Mouse (Mus musculus) liver, embryonic 16.5 days (tissue): ENCODE data around the gene Yes1. TPM values are rescaled to one million over a fixed set of nuclear protein-coding genes. Genes with fewer than 3 reads are reported as not detected.

ENCODE experiments used
- ATAC-seq: fragments of 200-750 bp; cut with Nextera tagmentation; 2 replicates; pipeline ENCODE4 v1.8.0; 2017; ENCODE audit warnings: low read depth, mild to moderate bottlenecking, moderate number of reproducible peaks, moderate library complexity
- H3K27ac ChIP-seq: fragments of 300-500 bp; sonication (generic); 2 replicates; pipeline ENCODE4 v1.5.1; 2014; ENCODE audit warnings: mild to moderate bottlenecking, low read length
- H3K27me3 ChIP-seq: fragments of 300-500 bp; sonication (generic); 2 replicates; pipeline ENCODE4 v1.6.1; 2014; ENCODE audit warnings: low read depth, low read length, mixed read lengths; ENCODE audit not compliant: control insufficient read depth, insufficient read depth
- H3K36me3 ChIP-seq: fragments of 300-500 bp; sonication (generic); 2 replicates; pipeline ENCODE4 v1.6.1; 2014; ENCODE audit warnings: mild to moderate bottlenecking; ENCODE audit not compliant: control insufficient read depth, insufficient read depth
- H3K4me1 ChIP-seq: fragments of 300-500 bp; sonication (generic); 2 replicates; pipeline ENCODE4 v1.6.1; 2014; ENCODE audit warnings: low read depth, low read length, mixed read lengths; ENCODE audit not compliant: control insufficient read depth
- H3K4me2 ChIP-seq: fragments of 300-500 bp; sonication (generic); 2 replicates; pipeline ENCODE4 v1.6.1; 2014; ENCODE audit warnings: low read depth, low read length, mixed read lengths
- H3K4me3 ChIP-seq: fragments of 300-500 bp; sonication (generic); 2 replicates; pipeline ENCODE4 v1.5.1; 2014; ENCODE audit warnings: low read depth, mild to moderate bottlenecking, low read length
- H3K9ac ChIP-seq: fragments of 300-500 bp; sonication (generic); 2 replicates; pipeline ENCODE4 v1.6.1; 2014; ENCODE audit warnings: low read depth, low read length
- H3K9me3 ChIP-seq: fragments of 300-500 bp; sonication (generic); replicated peaks from 2 replicates; pipeline ENCODE4 v1.6.1; 2016; ENCODE audit warnings: low read length; ENCODE audit not compliant: control insufficient read depth
- WGBS: fragments of 180-500 bp; shearing (Covaris S2); extraction: QIAGEN DNeasy Blood & Tissue Kit; methylation state at CpG from one replicate; pipeline ENCODE4 v1.1.7; 2014; ENCODE audit not compliant: insufficient replicate concordance; 5-methylcytosine and 5-hydroxymethylcytosine counted together
- polyA plus RNA-seq: library from polyadenylated mRNA; unstranded; fragments of >200 nt; fragmentation: Nextera tagmentation; extraction: Ambion mirVana; gene quantifications from 2 replicates; pipeline ENCODE4 v1.2.1, GENCODE M21; 2015

Yes1 gene
- polyA plus RNA-seq, 1 experiment from 2014 or later = 5.8 TPM

GRCm38 (mm10) chr5:32657386-32657785 lies 46.4 kb downstream of the Yes1 start:
- Histone ChIP-seq H3K9me3 (no peaks in the 10 kb centered on the region), H3K9ac (no peak overlapping the region), H3K27ac (no peak overlapping the region), H3K4me3 (no peak overlapping the region), H3K4me2 (no peak overlapping the region), H3K4me1 (no peaks in the 10 kb centered on the region), H3K27me3 (no peaks in the 10 kb centered on the region), H3K36me3 (no peaks in the 10 kb centered on the region)
- WGBS = 51% methylated on average over 1 of the region's 1 CpGs
- no peak for ATAC-seq

- ATAC-seq = no peak
- Histone ChIP-seq H3K4me2 (no peak overlapping the region), H3K27ac (no peak overlapping the region), H3K4me3 (no peak overlapping the region), H3K27me3 (no peaks in the 10 kb centered on the region), H3K9me3 (no peaks in the 10 kb centered on the region), H3K4me1 (no peaks in the 10 kb centered on the region), H3K36me3 (no peaks in the 10 kb centered on the region), H3K9ac (no peak overlapping the region)
- WGBS = 44% methylated on average over 2 of the region's 2 CpGs
Measured at GRCm38 (mm10) chr5:32682475-32682874, 71.5 kb downstream of the Yes1 start.

GRCm38 (mm10) chr5:32693411-32693810 lies 82.4 kb downstream of the Yes1 start:
- no peak overlapping the region for H3K9ac ChIP-seq
- H3K36me3 ChIP-seq = no peaks in the 10 kb centered on the region
- no peaks in the 10 kb centered on the region; the same call in 1 of the 2 replicates for H3K4me1 ChIP-seq
- no peak overlapping the region for H3K4me3 ChIP-seq
- no peaks in the 10 kb centered on the region for H3K9me3 ChIP-seq
- H3K4me2 ChIP-seq = no peak overlapping the region
- ATAC-seq = no peak
- no peak overlapping the region for H3K27ac ChIP-seq
- WGBS = 26% methylated on average over 2 of the region's 2 CpGs
- no peaks in the 10 kb centered on the region for H3K27me3 ChIP-seq

GRCm38 (mm10) chr5:32697208-32697867 lies 86.4 kb downstream of the Yes1 start:
- H3K36me3 ChIP-seq = no peaks in the 10 kb centered on the region
- no peaks in the 10 kb centered on the region; the same call in 1 of the 2 replicates for H3K4me1 ChIP-seq
- peak overlapping the region; percentile 46; the same call in 1 of the 2 replicates for H3K27ac ChIP-seq
- peak; percentile 74 for ATAC-seq
- H3K4me2 ChIP-seq = no peak overlapping the region
- H3K4me3 ChIP-seq = no peak overlapping the region
- H3K27me3 ChIP-seq = no peaks in the 10 kb centered on the region
- no peaks in the 10 kb centered on the region for H3K9me3 ChIP-seq
- WGBS = 40% methylated on average over 5 of the region's 5 CpGs
- H3K9ac ChIP-seq = no peak overlapping the region

DNA sequence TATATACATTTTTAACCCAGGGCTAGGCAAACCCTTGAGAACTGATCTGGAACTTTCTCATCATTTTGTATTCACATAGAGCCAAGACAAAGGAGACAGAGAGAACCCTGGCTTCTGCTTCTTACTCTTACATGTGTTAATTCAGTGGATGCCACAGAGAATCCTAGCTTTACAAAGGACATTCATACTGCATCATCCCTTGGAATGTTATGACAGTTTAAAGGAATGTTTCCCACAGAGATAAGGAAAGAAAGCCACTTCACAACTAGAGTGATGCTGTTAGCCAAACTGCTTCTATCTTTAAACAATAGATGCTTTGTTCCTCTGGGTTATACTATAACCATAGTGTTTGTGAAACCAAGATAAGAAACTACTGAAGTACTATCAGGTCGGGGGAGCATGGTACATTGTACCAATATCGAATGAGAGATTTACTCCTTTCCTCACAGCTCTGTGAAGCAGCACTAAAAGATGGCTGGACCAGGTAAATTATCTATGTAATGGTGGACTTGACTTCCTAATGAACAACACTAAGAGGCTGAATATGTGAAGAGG lies 95.3 kb downstream of the Yes1 start:
- Histone ChIP-seq H3K4me2 (no peak overlapping the region), H3K36me3 (no peaks in the 10 kb centered on the region), H3K4me3 (no peak overlapping the region), H3K9me3 (no peaks in the 10 kb centered on the region), H3K27ac (no peak overlapping the region), H3K9ac (no peak overlapping the region), H3K4me1 (no peaks in the 10 kb centered on the region), H3K27me3 (no peaks in the 10 kb centered on the region)
- WGBS = 44% methylated on average over 2 of the region's 2 CpGs
- ATAC-seq = no peak

GRCm38 (mm10) chr5:32711485-32711884 lies 100.5 kb downstream of the Yes1 start:
- no peak overlapping the region for H3K9ac ChIP-seq
- no peaks in the 10 kb centered on the region for H3K9me3 ChIP-seq
- H3K27me3 ChIP-seq = no peaks in the 10 kb centered on the region
- H3K4me3 ChIP-seq = no peak overlapping the region
- no peaks in the 10 kb centered on the region for H3K36me3 ChIP-seq
- H3K27ac ChIP-seq = no peak overlapping the region
- no peak for ATAC-seq
- no peaks in the 10 kb centered on the region; the same call in none of the 2 replicates for H3K4me1 ChIP-seq
- H3K4me2 ChIP-seq = no peak overlapping the region
- whole genome bisulfite sequencing = 78% methylated on average over 5 of the region's 5 CpGs

DNA sequence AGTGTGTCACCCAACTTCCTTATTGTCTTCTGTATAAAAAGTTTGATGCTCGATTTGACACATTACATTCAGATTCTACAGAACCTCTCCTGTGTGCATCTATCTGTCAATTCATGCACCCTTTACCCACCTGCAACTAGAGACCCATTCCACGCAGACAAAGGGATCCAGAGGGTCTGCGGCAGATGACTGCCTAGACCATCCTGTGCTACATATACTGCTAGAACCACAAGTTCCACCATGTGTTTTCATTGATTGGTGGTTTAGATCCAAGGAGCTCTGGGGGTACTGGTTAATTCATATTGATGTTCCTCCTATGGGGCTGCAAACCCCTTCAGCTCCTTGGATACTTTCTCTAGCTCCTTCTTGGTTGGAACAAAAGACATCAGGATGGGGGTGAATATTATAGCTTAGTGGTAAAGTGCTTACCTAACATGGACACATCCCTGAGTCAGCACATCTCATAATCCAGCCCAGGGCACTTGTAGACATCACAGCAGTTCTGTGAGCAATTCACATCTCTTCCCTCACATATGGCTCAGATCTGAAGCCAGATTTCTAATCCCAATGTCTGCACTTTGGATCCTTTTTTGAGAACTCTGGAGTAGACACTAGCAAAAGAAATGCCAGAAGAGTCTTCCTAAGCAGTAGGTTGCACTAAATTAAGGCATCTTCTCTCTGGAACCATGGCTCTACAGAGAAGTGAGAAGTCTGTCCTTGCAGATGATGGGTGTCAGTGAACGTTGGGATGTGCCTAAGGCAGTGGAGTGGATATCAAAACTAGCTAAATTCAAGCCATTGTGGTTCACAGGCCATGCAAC lies 101.5 kb downstream of the Yes1 start:
- Histone ChIP-seq H3K27me3 (no peaks in the 10 kb centered on the region), H3K36me3 (no peaks in the 10 kb centered on the region), H3K9me3 (no peaks in the 10 kb centered on the region), H3K27ac (no peak overlapping the region), H3K4me1 (no peaks in the 10 kb centered on the region; the same call in none of the 2 replicates), H3K9ac (no peak overlapping the region), H3K4me2 (peak overlapping the region; percentile 81; the same call in 1 of the 2 replicates), H3K4me3 (no peak overlapping the region)
- WGBS = 62% methylated on average over 4 of the region's 4 CpGs
- ATAC-seq = no peak

GRCm38 (mm10) chr5:32713042-32713702 lies 102.2 kb downstream of the Yes1 start:
- Histone ChIP-seq H3K4me2 (peak overlapping the region; percentile 81), H3K4me3 (peak overlapping the region; percentile 65), H3K9me3 (no peaks in the 10 kb centered on the region), H3K9ac (peak overlapping the region; percentile 54), H3K27me3 (no peaks in the 10 kb centered on the region), H3K27ac (peak overlapping the region; percentile 76), H3K4me1 (no peaks in the 10 kb centered on the region; the same call in none of the 2 replicates), H3K36me3 (no peaks in the 10 kb centered on the region)
- peak; percentile 1; the same call in 1 of the 2 replicates for ATAC-seq
- 20% methylated on average over 2 of the region's 2 CpGs for WGBS
